Mouse (Mus musculus): Measurements from ENCODE around the gene Slco1a5.
"Not testable (repeated sequence)": the region's sequence is repeated elsewhere in the genome, so short reads cannot be mapped to it uniquely, and the experiment has no call there.

Gene Slco1a5

GRCm38 (mm10) chr6:142322881-142323280 is at the start of gene Slco1a5:
Slco1a5 (minus strand) TSS chr6:142322981.
- no peak for DNase-seq (ENCODE audit: low spot score in 2 of 2)

- no peak for DNase-seq (ENCODE audit: low spot score in 2 of 2)
Measured at GRCm38 (mm10) chr6:142369568-142369967, 46.8 kb upstream of the Slco1a5 start.

DNA sequence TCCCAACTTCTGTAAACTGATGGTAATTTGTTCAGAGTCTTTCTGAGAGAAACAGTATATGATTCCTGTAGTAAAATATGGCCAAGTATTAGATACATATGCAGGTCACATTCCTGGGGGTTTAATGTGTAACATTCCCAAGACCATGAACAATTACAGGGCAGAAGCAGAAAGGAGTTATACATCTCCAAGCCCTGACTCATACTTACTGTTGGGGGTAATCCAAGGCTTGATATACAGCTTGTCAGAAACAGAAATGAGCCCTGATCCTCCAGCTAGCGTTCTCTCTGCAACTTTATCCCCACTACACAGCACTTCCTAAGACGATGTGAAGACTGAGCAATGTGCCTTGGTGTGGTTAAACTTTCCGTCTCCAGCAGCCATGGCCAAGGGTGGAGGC is 44.8 kb upstream of the Slco1a5 start:
- DNase-seq (ENCODE audit: low spot score in 2 of 2): no peak

DNA sequence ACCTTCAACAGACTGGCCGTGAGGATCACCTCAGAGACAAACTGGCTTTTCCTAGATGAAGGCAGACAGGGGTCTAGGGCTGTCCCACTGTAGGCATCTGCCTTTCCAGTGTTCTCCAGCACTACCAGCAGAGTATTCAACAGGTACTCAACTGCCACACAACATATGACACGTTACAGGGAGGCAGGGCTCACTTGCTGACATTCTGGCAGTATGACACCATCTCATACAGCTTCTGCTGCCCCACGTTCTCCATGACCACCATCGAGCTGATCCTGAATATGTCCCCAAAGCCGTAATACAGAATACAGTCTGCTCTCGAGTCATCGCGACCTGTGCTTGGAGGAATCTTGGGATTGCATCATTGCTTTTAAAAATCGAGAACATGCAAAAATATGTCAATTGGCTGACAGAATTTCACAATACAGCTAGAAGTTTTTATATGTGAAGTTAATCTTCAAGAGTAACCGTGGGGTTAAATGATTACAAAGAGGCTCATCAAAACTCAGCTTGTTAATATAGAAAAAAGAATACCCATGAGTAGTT is 43.8 kb upstream of the Slco1a5 start:
- DNase-seq (ENCODE audit: low spot score in 2 of 2): no peak

DNA sequence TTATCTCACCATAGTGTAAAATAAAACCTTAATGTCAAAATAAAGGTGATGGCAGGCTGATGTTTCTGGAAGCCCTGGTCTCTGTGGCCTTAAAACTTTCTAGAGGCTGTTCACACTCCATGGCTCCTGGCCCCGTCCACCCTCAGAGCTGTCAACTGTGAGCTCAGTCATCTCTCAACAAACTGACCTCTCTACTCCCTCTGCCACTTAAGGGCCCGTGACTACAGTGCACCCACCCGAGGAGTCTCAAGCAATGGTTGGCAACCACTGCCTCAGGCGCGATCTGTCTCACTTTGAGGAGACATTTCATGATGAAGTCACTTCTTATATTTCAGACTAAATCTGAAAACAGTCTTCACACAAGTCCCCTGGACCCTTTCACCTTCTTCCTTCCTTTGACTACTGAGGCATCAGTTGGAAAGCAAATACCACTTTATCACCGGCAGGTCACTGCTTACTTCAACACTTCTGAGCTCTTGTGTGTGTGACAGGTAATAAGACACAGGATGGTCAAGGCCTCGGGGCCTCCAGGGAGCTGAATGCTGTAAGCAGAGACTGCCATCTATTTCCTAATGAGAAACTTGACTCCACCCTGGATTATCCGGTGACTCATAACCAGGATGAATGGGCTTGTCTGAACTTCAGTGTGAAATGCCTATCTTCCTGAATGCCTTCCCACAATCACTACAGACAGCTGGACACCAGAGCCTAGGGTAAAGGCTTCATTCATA is 43.1 kb upstream of the Slco1a5 start:
- no peak for DNase-seq (ENCODE audit: low spot score in 2 of 2)

DNA sequence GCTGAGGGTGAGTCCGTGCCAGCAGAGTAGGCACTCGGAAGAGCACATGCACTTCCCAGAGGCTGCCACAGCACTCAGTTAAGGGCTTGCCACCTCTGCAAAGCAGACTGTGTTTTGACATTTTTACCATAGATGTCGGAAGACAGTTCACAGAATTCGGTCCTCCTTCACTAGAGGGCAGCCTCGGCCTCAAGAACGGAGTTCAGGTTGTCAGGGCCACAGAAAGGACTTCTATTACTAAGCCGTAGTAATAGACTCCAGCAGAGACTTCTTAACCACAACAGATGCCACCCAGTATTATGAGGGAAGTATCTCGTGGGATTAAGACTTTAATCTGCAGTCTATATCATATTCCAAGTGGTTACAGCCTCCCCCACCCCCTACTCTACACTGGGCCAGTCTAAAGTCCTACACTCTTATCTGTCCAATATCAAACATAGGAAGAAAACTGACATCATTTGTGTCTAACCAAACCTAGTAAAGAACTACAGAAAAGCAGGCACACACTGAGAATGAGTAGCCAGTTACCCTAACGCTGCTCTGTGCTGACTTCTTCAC is 40.3 kb upstream of the Slco1a5 start:
- DNase-seq (ENCODE audit: low spot score in 2 of 2): no peak

DNA sequence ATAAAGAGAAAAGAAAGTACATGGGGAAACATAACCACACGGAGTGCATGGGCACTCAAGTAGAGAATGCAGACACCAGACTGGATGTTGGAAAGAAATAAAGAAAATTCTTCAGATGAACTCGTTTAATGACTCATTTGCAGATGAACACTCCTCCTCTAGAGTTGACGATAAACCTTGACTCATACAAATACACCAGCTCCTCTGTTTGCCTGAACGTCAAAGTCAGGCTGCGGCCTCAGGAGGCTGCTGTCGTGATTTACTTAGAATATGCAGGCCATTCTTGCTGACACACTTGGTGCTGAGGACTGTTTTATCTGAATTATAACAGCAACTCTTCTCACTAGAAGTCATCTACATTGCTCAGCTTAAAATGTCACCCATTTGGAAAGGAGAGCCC is 39.3 kb upstream of the Slco1a5 start:
- no peak for DNase-seq (ENCODE audit: low spot score in 2 of 2)

DNA sequence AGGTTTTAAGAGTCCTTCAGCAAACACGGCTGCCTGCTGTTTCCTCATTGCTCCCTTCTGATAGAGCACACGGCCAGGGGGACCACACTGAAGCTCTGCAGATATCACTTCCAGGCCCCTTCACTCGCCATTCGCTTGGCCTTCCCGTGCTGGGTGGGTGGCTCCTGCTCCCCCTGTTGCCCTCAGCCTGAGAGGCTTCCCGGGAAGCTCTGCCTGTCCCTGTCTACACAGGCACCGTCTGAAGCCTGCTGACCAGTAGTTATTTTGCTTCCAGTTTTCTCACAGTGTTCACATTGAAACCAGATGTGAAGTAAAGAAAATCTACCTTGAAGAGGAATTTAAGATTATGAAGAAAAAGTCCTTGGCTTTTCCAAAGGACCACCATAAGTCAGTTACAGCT is 34.3 kb upstream of the Slco1a5 start:
- DNase-seq (ENCODE audit: low spot score in 2 of 2): no peak

DNA sequence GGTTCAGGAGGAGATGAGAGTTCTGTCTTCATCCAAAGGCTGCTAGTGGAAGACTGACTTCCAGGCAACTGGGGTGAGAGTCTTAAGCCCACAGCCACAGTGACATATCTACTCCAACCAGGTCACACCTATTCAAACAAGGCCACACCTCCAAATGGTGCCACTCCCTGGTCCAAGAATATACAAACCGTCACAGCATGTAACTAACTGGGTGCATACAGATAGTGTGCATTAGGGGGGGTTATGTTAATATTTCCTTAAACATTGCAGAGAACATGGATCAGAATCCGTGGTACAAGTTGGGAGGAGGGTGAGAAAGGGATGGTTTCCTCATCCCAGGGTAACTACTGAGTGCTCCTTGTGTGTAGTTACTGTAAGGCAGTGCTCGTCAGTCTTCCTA is 29.3 kb upstream of the Slco1a5 start:
- DNase-seq (ENCODE audit: low spot score in 2 of 2): not testable (repeated sequence)

DNA sequence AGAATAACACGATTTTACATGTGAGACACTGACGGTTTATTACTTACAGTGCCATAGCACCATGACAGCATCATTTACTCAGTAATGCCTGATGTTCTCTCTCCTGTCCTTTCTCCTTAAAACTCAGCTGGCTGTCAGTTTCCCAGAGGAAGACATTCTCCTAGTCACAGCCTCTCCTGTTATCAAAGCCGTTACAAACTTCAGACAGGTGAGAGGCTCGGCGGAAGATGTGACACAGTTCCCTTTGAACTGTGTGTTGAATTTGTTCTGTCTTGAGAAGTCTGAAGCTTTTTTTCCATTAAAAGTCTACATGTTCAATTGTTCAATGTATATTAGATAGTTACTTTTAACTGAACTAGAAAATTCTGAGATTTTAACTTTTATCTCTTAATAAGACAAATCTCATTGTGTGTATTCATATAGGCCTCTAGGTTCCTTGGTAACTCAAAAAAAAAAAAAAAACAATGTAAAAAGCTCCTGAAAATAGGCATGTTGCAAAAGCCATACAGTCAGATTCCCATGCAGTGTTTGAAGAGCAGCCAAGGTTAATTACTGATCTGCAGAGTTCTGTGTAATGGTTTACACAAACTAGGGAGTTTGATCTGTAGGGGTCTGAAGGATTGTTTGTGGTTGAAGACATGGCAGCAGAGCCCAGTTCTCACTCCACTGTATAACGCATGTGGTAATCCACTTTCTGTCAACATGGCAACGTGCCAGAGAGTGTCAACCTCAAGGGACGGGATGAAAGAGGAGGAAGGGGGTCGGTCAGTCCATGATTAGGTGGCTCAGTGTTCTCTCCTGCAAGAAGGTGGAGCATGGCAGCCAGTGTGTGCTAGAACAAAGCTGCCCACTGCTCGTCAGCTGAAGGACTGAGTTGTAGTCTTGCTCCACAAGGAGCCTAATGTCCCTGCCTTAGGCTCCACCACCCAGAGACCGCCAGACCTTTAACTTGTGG is 24.9 kb upstream of the Slco1a5 start:
- DNase-seq (ENCODE audit: low spot score in 2 of 2): no peak

DNA sequence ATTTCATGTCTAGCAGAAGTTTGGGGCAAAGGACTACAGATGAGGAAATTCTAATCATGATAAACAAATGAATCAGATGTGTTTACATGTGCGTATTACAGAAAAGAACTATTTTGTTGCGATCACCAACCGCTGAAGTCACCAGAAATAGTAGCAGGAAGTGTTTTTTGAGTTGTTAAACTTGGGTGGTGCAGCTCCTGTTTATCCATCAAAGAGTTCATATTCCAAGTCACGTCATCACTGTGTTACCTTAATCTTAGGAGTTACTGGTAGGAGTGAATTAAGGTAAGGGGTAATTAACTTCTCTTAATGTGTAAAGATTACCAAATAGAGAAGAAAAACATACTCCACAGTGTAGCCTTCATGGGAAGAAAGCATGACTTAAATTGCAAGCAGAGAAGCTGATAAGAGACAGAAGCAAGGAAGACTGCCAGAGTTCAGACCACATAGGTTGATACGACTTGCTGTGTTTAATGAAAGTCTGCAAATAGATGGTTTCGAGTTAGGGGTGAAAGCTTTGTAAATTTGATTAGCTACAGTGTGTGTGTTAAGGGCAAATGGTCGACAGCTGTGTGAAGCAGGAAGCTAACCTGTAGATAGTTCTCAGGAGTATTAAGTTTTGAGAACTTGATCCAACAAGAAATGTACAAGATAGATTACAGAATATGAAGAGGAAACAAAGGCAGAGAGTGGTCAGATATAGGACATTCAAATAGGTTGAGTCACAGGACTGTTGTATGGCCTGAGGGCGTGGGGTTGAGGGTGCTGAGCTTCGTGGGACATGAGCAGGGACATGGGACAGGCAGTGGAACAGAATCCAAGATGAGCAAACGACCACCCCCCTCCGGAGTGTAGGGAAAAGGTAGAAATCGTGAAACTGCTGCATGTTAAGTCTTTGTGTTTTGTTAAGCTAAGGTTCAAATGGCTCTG is 23.7 kb upstream of the Slco1a5 start:
- no peak for DNase-seq (ENCODE audit: low spot score in 2 of 2)

DNA sequence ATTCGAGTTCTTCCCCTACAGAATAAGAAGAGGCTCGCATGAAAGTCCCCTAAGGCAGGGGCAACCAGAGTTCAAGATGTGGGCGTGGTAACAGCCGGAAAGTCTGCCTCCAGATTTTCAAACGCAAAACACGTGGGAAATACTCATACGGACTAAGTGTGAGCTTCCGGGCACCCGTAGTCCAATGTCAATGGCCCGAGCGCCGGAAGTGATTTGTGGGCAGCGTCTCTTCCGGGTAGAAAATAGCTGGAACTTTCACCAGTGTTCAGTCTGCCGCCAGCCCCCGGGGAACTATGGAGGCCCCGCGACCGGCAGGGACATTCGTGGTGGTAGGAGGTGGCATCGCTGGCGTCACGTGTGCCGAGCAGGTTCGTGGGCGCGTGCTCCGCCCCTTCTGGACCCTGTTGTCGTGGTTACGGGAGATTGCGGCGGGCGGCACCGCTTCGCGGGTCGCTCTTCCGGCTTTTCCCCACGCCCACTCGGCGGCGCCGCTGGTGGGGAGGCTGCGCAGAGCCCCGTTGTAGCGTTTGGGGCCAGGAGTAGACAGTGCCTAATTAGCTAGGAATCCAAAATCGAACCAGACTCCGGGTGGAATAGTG is 22.8 kb upstream of the Slco1a5 start, which contains the start of gene Pyroxd1:
TSS of gene Pyroxd1 (plus strand) at position 215 of the 599 bp plus-strand sequence.
- peak; percentile 83 to 85 for DNase-seq (ENCODE audit: low spot score in 2 of 2)

DNA sequence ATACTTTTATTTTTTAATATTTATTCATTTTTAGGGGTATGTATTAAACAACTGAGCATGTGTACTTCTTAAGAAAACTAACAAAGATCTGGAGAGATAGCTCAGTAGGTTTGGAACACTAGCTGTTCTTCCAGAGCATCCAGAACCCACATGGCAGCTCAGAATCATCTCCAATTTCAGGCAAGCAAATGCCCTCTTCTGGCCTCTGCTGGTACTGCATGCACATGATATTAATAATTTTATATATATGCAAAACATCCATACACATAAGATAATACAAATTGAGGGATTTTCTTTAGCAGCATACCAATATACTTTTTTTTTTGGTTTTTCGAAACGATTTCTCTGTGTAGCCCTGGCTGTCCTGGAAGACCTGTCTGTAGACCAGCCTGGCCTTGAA is 20.8 kb upstream of the Slco1a5 start:
- DNase-seq (ENCODE audit: low spot score in 2 of 2): peak in 1 of 2 experiments; percentile 38

DNA sequence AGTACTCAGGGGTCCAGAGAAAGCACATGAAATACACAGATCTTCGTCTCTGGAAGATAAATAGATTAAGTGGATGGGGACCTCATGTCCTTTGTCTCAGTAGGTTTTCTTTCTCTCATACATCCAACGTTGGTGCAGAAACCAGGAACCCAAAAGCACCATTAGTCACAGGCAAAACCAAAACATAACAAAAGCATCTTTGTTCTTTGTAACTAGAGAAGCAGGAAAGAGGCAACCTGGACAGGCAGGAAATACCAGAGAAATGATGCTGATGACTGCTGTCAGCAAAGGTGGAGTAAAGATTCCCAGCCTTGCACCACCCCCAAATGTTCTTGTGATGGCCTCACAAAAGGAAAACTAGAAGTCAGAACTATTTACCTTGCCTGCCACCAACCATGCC is 16.8 kb upstream of the Slco1a5 start:
- DNase-seq (ENCODE audit: low spot score in 2 of 2): no peak

- DNase-seq (ENCODE audit: low spot score in 2 of 2): no peak
Measured at GRCm38 (mm10) chr6:142338961-142339360, 16.2 kb upstream of the Slco1a5 start.

- no peak for DNase-seq (ENCODE audit: low spot score in 2 of 2)
Measured at GRCm38 (mm10) chr6:142329201-142329600, 6.4 kb upstream of the Slco1a5 start.

DNA sequence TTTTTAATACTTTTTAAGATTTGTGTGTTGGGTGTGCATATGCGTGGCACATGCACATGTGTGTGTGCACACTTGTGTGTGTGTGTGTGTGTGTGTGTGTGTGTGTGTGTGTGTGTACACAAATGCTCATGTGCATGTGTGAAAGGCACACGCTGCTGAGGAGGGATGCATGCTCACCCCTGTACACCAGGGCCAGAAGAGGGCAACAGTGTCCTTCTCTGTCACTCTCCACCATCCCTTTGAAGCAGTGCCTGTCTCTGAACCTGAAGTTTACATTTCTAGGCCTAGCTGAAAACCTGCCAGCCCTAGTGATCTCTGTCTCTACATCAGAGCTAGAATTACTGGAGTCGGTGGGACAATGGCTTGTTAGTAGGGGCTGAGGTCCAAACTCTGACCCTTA is 3.8 kb upstream of the Slco1a5 start:
- DNase-seq (ENCODE audit: low spot score in 2 of 2): no peak

GRCm38 (mm10) chr6:142317106-142317505 is 5.7 kb downstream of the Slco1a5 start:
- DNase-seq (ENCODE audit: low spot score in 2 of 2): no peak

- no peak for DNase-seq (ENCODE audit: low spot score in 2 of 2)
Measured at GRCm38 (mm10) chr6:142314285-142314684, 8.5 kb downstream of the Slco1a5 start.

DNA sequence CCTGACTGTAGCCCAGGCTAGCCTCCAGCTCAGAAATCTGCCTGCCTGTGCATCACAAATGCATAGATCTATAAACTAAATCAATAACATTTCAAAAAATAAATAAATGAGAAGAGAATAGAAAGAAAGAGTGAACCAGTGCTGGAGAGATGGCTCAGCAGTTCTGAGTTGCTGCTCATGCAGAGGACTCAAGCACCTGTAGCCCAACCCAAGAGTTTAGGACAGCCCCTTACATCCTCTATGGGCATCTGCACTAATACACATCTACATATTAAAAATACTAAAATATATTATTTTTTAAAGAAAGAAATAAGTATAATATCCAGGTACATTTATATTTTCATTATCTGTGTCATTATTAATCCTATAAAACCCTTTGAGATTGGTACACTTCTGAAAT is 17.7 kb downstream of the Slco1a5 start:
- no peak for DNase-seq (ENCODE audit: low spot score in 2 of 2)

DNA sequence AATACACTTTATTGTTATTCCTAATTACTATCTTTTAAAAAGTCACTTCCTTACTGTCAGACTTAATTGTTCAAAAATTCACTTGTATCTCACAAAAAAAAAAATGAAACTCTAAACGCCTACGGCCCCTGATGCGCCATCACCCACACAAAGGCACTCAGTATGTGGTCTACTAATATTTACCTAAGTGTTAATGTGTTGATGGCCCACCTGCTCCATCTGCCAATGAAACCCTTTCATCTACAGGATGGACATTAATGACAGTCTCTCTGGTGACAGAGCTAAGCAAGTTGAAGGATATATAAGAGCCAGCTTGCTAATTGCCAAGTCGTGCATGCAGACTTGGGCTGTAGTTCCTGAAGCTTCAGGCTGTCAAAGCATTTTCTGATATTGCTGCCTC is 24.7 kb downstream of the Slco1a5 start, which contains the start of gene Iapp:
TSS of gene Iapp (plus strand) at position 326 of the 400 bp plus-strand sequence.
- no peak for DNase-seq (ENCODE audit: low spot score in 2 of 2)

Data from frontal cortex, postnatal 10 days (tissue).